Mouse (Mus musculus): ENCODE data around the gene Hint2.
A peak's percentile ranks its signal among the peaks of the same experiment; 100 is the strongest.

Gene Hint2

GRCm38 (mm10) chr4:43656339-43657109 lies at the start of gene Hint2:
TSS of gene Hint2 (minus strand) at chr4:43656466.
- DNase-seq: peak; percentile 94

GRCm38 (mm10) chr4:43705991-43706390 lies 49.7 kb upstream of the Hint2 start:
- DNase-seq: no peak

GRCm38 (mm10) chr4:43703851-43704250 lies 47.6 kb upstream of the Hint2 start:
- DNase-seq: no peak

GRCm38 (mm10) chr4:43703439-43703838 lies 47.2 kb upstream of the Hint2 start:
- peak; percentile 26 for DNase-seq

GRCm38 (mm10) chr4:43700707-43701106 lies 44.4 kb upstream of the Hint2 start, which contains the start of gene Olfr70:
TSS of gene Olfr70 (minus strand) at chr4:43700807.
- no peak for DNase-seq

GRCm38 (mm10) chr4:43696561-43696960 lies 40.3 kb upstream of the Hint2 start:
- no peak for DNase-seq

GRCm38 (mm10) chr4:43695249-43695671 lies 39.0 kb upstream of the Hint2 start:
- peak; percentile 36 for DNase-seq

GRCm38 (mm10) chr4:43694439-43695248 lies 38.4 kb upstream of the Hint2 start:
- no peak for DNase-seq

- DNase-seq: peak; percentile 20
Observed at GRCm38 (mm10) chr4:43693806-43694241, 37.6 kb upstream of the Hint2 start.

GRCm38 (mm10) chr4:43691026-43691425 lies 34.8 kb upstream of the Hint2 start:
- DNase-seq: no peak

- DNase-seq: no peak
Observed at GRCm38 (mm10) chr4:43690021-43690420, 33.8 kb upstream of the Hint2 start.

GRCm38 (mm10) chr4:43679416-43680043 lies 23.3 kb upstream of the Hint2 start:
- DNase-seq: no peak

- DNase-seq: no peak
Observed at GRCm38 (mm10) chr4:43678541-43678940, 22.3 kb upstream of the Hint2 start.

- no peak for DNase-seq
Observed at GRCm38 (mm10) chr4:43675608-43676007, 19.3 kb upstream of the Hint2 start.

GRCm38 (mm10) chr4:43674974-43675373 lies 18.7 kb upstream of the Hint2 start:
- DNase-seq: no peak

GRCm38 (mm10) chr4:43673703-43674102 lies 17.4 kb upstream of the Hint2 start:
- no peak for DNase-seq

GRCm38 (mm10) chr4:43672070-43672469 lies 15.8 kb upstream of the Hint2 start:
- DNase-seq: peak; percentile 88

GRCm38 (mm10) chr4:43669428-43669794 lies 13.1 kb upstream of the Hint2 start:
- no peak for DNase-seq

GRCm38 (mm10) chr4:43668782-43669427 lies 12.6 kb upstream of the Hint2 start, which contains the start of the genes Tmem8b and Fam221b:
TSS of gene Tmem8b (plus strand) at chr4:43668971.
TSS of gene Fam221b (minus strand) at chr4:43669145.
- peak; percentile 91 for DNase-seq

- DNase-seq: no peak
Observed at GRCm38 (mm10) chr4:43666412-43666811, 10.1 kb upstream of the Hint2 start.

- no peak for DNase-seq
Observed at GRCm38 (mm10) chr4:43657146-43657545, 880 bp upstream of the Hint2 start.

- DNase-seq: no peak
Observed at GRCm38 (mm10) chr4:43655656-43656338, 469 bp downstream of the Hint2 start.
